Mouse (Mus musculus): ENCODE results near the gene Aprt. TPM values are rescaled to one million over a fixed set of nuclear protein-coding genes. Genes with fewer than 3 reads are reported as not detected.
A peak's percentile ranks its signal among the peaks of the same experiment; 100 is the strongest.
"Not testable (repeated sequence)": the region's sequence is repeated elsewhere in the genome, so short reads cannot be mapped to it uniquely, and the experiment has no call there.

Gene Aprt
- polyA plus RNA-seq, 1 experiment from 2014 or later, result 681 TPM

GRCm38 (mm10) chr8:122574264-122574663 is 2.4 kb downstream of the Aprt start:
- Histone ChIP-seq H3K27ac (ENCODE audit: low read depth, low read length) (peak overlapping the region; percentile 88), H3K9me3 (ENCODE audit: control insufficient read depth) (no peaks in the 10 kb centered on the region), H3K4me3 (ENCODE audit: low read depth, low read length) (no peak overlapping the region), H3K4me1 (replicated peaks; ENCODE audit: control insufficient read depth, insufficient read depth, low read length) (peaks cover 13% of the 10 kb centered on the region; the same call in 1 of the 2 replicates), H3K27me3 (replicated peaks; ENCODE audit: control insufficient read depth, insufficient read depth, low read length) (no peaks in the 10 kb centered on the region), H3K36me3 (ENCODE audit: control insufficient read depth, insufficient read depth) (peaks cover 40% of the 10 kb centered on the region), H3K9ac (ENCODE audit: low read depth, low read length) (peak overlapping the region; percentile 27; the same call in 1 of the 2 replicates), H3K4me2 (replicated peaks; ENCODE audit: low read depth) (no peak overlapping the region; the same call in 1 of the 2 replicates)
- WGBS, result 17% methylated on average over 3 of the region's 3 CpGs
- ATAC-seq, result no peak; the same call in 1 of the 2 replicates
- no peak for TF ChIP-seq CTCF (IDR thresholded peaks at IDR 0.05; ENCODE audit: low read depth)

GRCm38 (mm10) chr8:122573577-122573976 is 3.1 kb downstream of the Aprt start:
- 56% methylated on average over 9 of the region's 9 CpGs for WGBS
- ATAC-seq, result no peak
- H3K4me1 ChIP-seq (replicated peaks; ENCODE audit: control insufficient read depth, insufficient read depth, low read length), result peaks cover 13% of the 10 kb centered on the region
- peaks cover 40% of the 10 kb centered on the region for H3K36me3 ChIP-seq (ENCODE audit: control insufficient read depth, insufficient read depth)
- H3K9me3 ChIP-seq (ENCODE audit: control insufficient read depth), result no peaks in the 10 kb centered on the region
- H3K4me3 ChIP-seq (ENCODE audit: low read depth, low read length), result no peak overlapping the region
- TF ChIP-seq CTCF (IDR thresholded peaks at IDR 0.05; ENCODE audit: low read depth), result no peak
- H3K4me2 ChIP-seq (replicated peaks; ENCODE audit: low read depth), result no peak overlapping the region
- no peaks in the 10 kb centered on the region for H3K27me3 ChIP-seq (replicated peaks; ENCODE audit: control insufficient read depth, insufficient read depth, low read length)
- H3K27ac ChIP-seq (ENCODE audit: low read depth, low read length), result peak overlapping the region; percentile 88
- H3K9ac ChIP-seq (ENCODE audit: low read depth, low read length), result no peak overlapping the region

GRCm38 (mm10) chr8:122573176-122573575 is 3.5 kb downstream of the Aprt start:
- not testable (repeated sequence) for H3K9me3 ChIP-seq (ENCODE audit: control insufficient read depth); H3K4me3 ChIP-seq (ENCODE audit: low read depth, low read length); H3K9ac ChIP-seq (ENCODE audit: low read depth, low read length); H3K27me3 ChIP-seq (replicated peaks; ENCODE audit: control insufficient read depth, insufficient read depth, low read length); ATAC-seq; H3K4me2 ChIP-seq (replicated peaks; ENCODE audit: low read depth)
- Histone ChIP-seq H3K27ac (ENCODE audit: low read depth, low read length) (peak overlapping the region; percentile 88), H3K4me1 (replicated peaks; ENCODE audit: control insufficient read depth, insufficient read depth, low read length) (peaks cover 13% of the 10 kb centered on the region), H3K36me3 (ENCODE audit: control insufficient read depth, insufficient read depth) (peaks cover 40% of the 10 kb centered on the region)
- 50% methylated on average over 4 of the region's 4 CpGs for WGBS

GRCm38 (mm10) chr8:122572751-122573150 is 4.0 kb downstream of the Aprt start:
- no peak overlapping the region for H3K4me3 ChIP-seq (ENCODE audit: low read depth, low read length)
- H3K4me1 ChIP-seq (replicated peaks; ENCODE audit: control insufficient read depth, insufficient read depth, low read length), result peaks cover 13% of the 10 kb centered on the region
- no peak overlapping the region for H3K4me2 ChIP-seq (replicated peaks; ENCODE audit: low read depth)
- no peak overlapping the region for H3K9ac ChIP-seq (ENCODE audit: low read depth, low read length)
- 57% methylated on average over 3 of the region's 3 CpGs for WGBS
- peaks cover 40% of the 10 kb centered on the region for H3K36me3 ChIP-seq (ENCODE audit: control insufficient read depth, insufficient read depth)
- H3K27ac ChIP-seq (ENCODE audit: low read depth, low read length), result peak overlapping the region; percentile 88
- no peak for TF ChIP-seq CTCF (IDR thresholded peaks at IDR 0.05; ENCODE audit: low read depth)
- ATAC-seq, result no peak
- H3K9me3 ChIP-seq (ENCODE audit: control insufficient read depth), result no peaks in the 10 kb centered on the region
- H3K27me3 ChIP-seq (replicated peaks; ENCODE audit: control insufficient read depth, insufficient read depth, low read length), result no peaks in the 10 kb centered on the region

- 77% methylated on average over 17 of the region's 17 CpGs for WGBS
- peaks cover 17% of the 10 kb centered on the region for H3K4me1 ChIP-seq (replicated peaks; ENCODE audit: control insufficient read depth, insufficient read depth, low read length)
- no peak overlapping the region for H3K4me3 ChIP-seq (ENCODE audit: low read depth, low read length)
- no peak for ATAC-seq
- TF ChIP-seq CTCF (IDR thresholded peaks at IDR 0.05; ENCODE audit: low read depth), result no peak
- H3K4me2 ChIP-seq (replicated peaks; ENCODE audit: low read depth), result no peak overlapping the region
- no peaks in the 10 kb centered on the region for H3K27me3 ChIP-seq (replicated peaks; ENCODE audit: control insufficient read depth, insufficient read depth, low read length)
- H3K36me3 ChIP-seq (ENCODE audit: control insufficient read depth, insufficient read depth), result peaks cover 40% of the 10 kb centered on the region
- H3K9ac ChIP-seq (ENCODE audit: low read depth, low read length), result no peak overlapping the region
- no peaks in the 10 kb centered on the region for H3K9me3 ChIP-seq (ENCODE audit: control insufficient read depth)
- peak overlapping the region; percentile 88; the same call in 1 of the 2 replicates for H3K27ac ChIP-seq (ENCODE audit: low read depth, low read length)
Measured at GRCm38 (mm10) chr8:122571750-122572267, 4.9 kb downstream of the Aprt start.

GRCm38 (mm10) chr8:122571153-122571552 is 5.6 kb downstream of the Aprt start:
- no peak overlapping the region for H3K4me3 ChIP-seq (ENCODE audit: low read depth, low read length)
- TF ChIP-seq CTCF (IDR thresholded peaks at IDR 0.05; ENCODE audit: low read depth), result no peak
- H3K27me3 ChIP-seq (replicated peaks; ENCODE audit: control insufficient read depth, insufficient read depth, low read length), result no peaks in the 10 kb centered on the region
- 89% methylated on average over 11 of the region's 11 CpGs for WGBS
- H3K9ac ChIP-seq (ENCODE audit: low read depth, low read length), result no peak overlapping the region
- peaks cover 20% of the 10 kb centered on the region; the same call in 1 of the 2 replicates for H3K4me1 ChIP-seq (replicated peaks; ENCODE audit: control insufficient read depth, insufficient read depth, low read length)
- no peak for ATAC-seq
- H3K36me3 ChIP-seq (ENCODE audit: control insufficient read depth, insufficient read depth), result peaks cover 40% of the 10 kb centered on the region
- no peak overlapping the region; the same call in 1 of the 2 replicates for H3K27ac ChIP-seq (ENCODE audit: low read depth, low read length)
- no peaks in the 10 kb centered on the region for H3K9me3 ChIP-seq (ENCODE audit: control insufficient read depth)
- no peak overlapping the region for H3K4me2 ChIP-seq (replicated peaks; ENCODE audit: low read depth)

All from intestine, postnatal 0 days (tissue).